Mouse (Mus musculus): ENCODE data around the gene Gprc5b.

DNA sequence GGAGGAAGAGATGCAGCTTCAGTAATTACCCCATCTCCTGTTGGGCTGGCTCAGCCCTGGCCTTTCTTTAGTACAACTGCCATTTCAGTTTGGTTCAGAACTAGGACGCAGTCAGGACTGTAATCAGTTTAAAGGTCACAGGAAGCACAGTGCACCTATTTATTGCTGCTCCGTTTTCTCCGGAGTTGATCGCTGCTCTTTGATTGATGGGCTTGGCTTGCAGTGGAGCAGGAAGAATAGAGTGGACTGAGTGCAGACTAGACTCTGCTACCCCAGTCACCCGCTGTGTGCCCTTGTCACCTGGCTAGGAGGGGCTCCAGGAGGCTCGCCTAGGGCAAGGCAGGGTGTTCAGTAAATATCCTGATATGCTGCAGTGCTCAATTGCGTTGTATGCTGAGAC lies 51.8 kb downstream of the Gprc5b start:
- TF ChIP-seq CTCF (IDR thresholded peaks at IDR 0.05; ENCODE audit: borderline replicate concordance, insufficient read depth, low read length): no peak
- no peak for TF ChIP-seq POLR2A (IDR thresholded peaks at IDR 0.05; ENCODE audit: low read depth, low read length)

All from embryonic fibroblast, embryonic 13.5 days (primary cell).